25 mouse cellular contexts compared by ENCODE assay signal in genomic region chr9:103707000-103707790, GRCm38 (mm10). TPM values are rescaled to one million over a fixed set of nuclear protein-coding genes. Genes with fewer than 3 reads are reported as not detected.
DNase-seq lines count a peak whose midpoint lies in the region; ATAC-seq and TF ChIP-seq lines count a peak whose summit lies in the region.
"Had no signal": no experiment of that assay in that cellular context is flagged by ENCODE, and none has a peak within 500 bp of the region (broad histone marks: within the 10 kb centered on the region; RNA-seq: fewer than 3 reads in every experiment).

No protein-coding gene starts in this region.

- peaks cover 3% of the 10 kb centered on the region; the same call in 1 of the 2 replicates for H3K9me3 ChIP-seq in heart, embryonic 13.5 days
- H3K9me3 ChIP-seq in lung, embryonic 16.5 days (ENCODE audit: control insufficient read depth, low read length): no peaks in the 10 kb centered on the region
- H3K9me3 ChIP-seq: embryonic facial prominence, embryonic 10.5 days; embryonic facial prominence, embryonic 15.5 days; forebrain, embryonic 13.5 days; hindbrain, embryonic 13.5 days; limb, embryonic 13.5 days; midbrain, embryonic 12.5 days; neural tube, embryonic 13.5 days had no signal

- ATAC-seq in heart, embryonic 13.5 days (ENCODE audit: extremely low read depth, insufficient number of reproducible peaks, low FRiP score, low TSS enrichment): no peak
- peak; percentile 60 for ATAC-seq in lung, embryonic 16.5 days (ENCODE audit: low read depth)
- ATAC-seq: forebrain, embryonic 13.5 days; intestine, embryonic 16.5 days had no signal

- peak overlapping the region; percentile 61 for H3K27ac ChIP-seq in heart, embryonic 13.5 days (replicated peaks)
- peak overlapping the region; percentile 79 for H3K27ac ChIP-seq in lung, embryonic 16.5 days (ENCODE audit: low read length)
- no peak overlapping the region for H3K27ac ChIP-seq in gastrocnemius, adult 2 months
- H3K27ac ChIP-seq: embryonic facial prominence, embryonic 10.5 days; embryonic facial prominence, embryonic 15.5 days; forebrain, embryonic 13.5 days; hindbrain, embryonic 13.5 days; kidney, postnatal 0 days; limb, embryonic 13.5 days; midbrain, embryonic 12.5 days; neural tube, embryonic 13.5 days had no signal

- 48% methylated on average over 8 of the region's 8 CpGs for WGBS in heart, embryonic 13.5 days
- 33% methylated on average over 8 of the region's 8 CpGs for whole genome bisulfite sequencing in lung, embryonic 16.5 days

- no peaks in the 10 kb centered on the region for H3K27me3 ChIP-seq in heart, embryonic 13.5 days (replicated peaks)
- H3K27me3 ChIP-seq in lung, embryonic 16.5 days (ENCODE audit: control insufficient read depth, insufficient read depth, low read depth, low read length): no peaks in the 10 kb centered on the region
- H3K27me3 ChIP-seq: embryonic facial prominence, embryonic 15.5 days; forebrain, embryonic 13.5 days; hindbrain, embryonic 13.5 days; limb, embryonic 13.5 days; midbrain, embryonic 12.5 days; neural tube, embryonic 13.5 days had no signal

- DNase-seq in heart, postnatal 25 days (ENCODE audit: low spot score): no peak
- DNase-seq in lung, adult 18-20 months: peak; percentile 15 to 19
- DNase-seq in lung, postnatal 10 days: no peak
- DNase-seq in lung, postnatal 25 days (ENCODE audit: low spot score): peak; percentile 14
- no peak for DNase-seq in gastrocnemius, adult 2 months
- DNase-seq: adrenal gland, postnatal 25 days; B cell, adult 2 months; cerebellum, adult 11-12 months; cerebellum, postnatal 10 days; gastrocnemius, postnatal 14 days; kidney, adult 8-10 months; kidney, postnatal 4 days; thymus, postnatal 4 days had no signal

- no peak overlapping the region for H3K9ac ChIP-seq in heart, embryonic 13.5 days
- no peak overlapping the region for H3K9ac ChIP-seq in lung, embryonic 16.5 days (ENCODE audit: low read length)
- H3K9ac ChIP-seq: embryonic facial prominence, embryonic 15.5 days; forebrain, embryonic 13.5 days; hindbrain, embryonic 13.5 days; limb, embryonic 13.5 days; midbrain, embryonic 12.5 days; neural tube, embryonic 13.5 days had no signal

- H3K4me3 ChIP-seq in heart, embryonic 13.5 days: no peak overlapping the region
- no peak overlapping the region for H3K4me3 ChIP-seq in lung, embryonic 16.5 days (ENCODE audit: low read length)
- H3K4me3 ChIP-seq in gastrocnemius, adult 2 months: no peak overlapping the region
- H3K4me3 ChIP-seq: embryonic facial prominence, embryonic 10.5 days; embryonic facial prominence, embryonic 15.5 days; forebrain, embryonic 13.5 days; hindbrain, embryonic 13.5 days; limb, embryonic 13.5 days; midbrain, embryonic 12.5 days; neural tube, embryonic 13.5 days had no signal

- peaks cover 52% of the 10 kb centered on the region for H3K4me1 ChIP-seq in heart, embryonic 13.5 days
- H3K4me1 ChIP-seq in lung, embryonic 16.5 days (replicated peaks; ENCODE audit: control insufficient read depth, insufficient read depth, low read length): peaks cover 11% of the 10 kb centered on the region
- H3K4me1 ChIP-seq: embryonic facial prominence, embryonic 15.5 days had no signal

- H3K4me2 ChIP-seq in heart, embryonic 13.5 days: no peak overlapping the region
- H3K4me2 ChIP-seq in lung, embryonic 16.5 days (ENCODE audit: low read depth, low read length): no peak overlapping the region
- H3K4me2 ChIP-seq: embryonic facial prominence, embryonic 15.5 days; forebrain, embryonic 13.5 days; hindbrain, embryonic 13.5 days; limb, embryonic 13.5 days; liver, embryonic 11.5 days; midbrain, embryonic 12.5 days; neural tube, embryonic 13.5 days had no signal

- intact Hi-C loops in heart, postnatal 25 days (cut with DNase I): no loop called here
- intact Hi-C loops in gastrocnemius, adult 2 months (cut with DNase I): no loop called here

- peaks cover 16% of the 10 kb centered on the region for H3K36me3 ChIP-seq in heart, embryonic 13.5 days
- H3K36me3 ChIP-seq in lung, embryonic 16.5 days (ENCODE audit: control insufficient read depth, insufficient read depth, low read length): no peaks in the 10 kb centered on the region
- H3K36me3 ChIP-seq: embryonic facial prominence, embryonic 15.5 days; hindbrain, embryonic 13.5 days; limb, embryonic 13.5 days; midbrain, embryonic 12.5 days had no signal

- no peak for TF ChIP-seq CTCF in gastrocnemius, adult 2 months (IDR thresholded peaks at IDR 0.05)

RNA-seq across cellular contexts. Expression of gene Tmem108, which starts 54.4 kb away (rescaled TPM):
- 66.1 and 69.8 TPM in 2 replicates for polyA plus RNA-seq in heart, embryonic 13.5 days (2015; fragmentation: Nextera tagmentation; extraction: Ambion mirVana)
- total RNA-seq in heart, postnatal 25 days (2021): 1 to 10 TPM; 3.8 to 6.1 TPM
- polyA plus RNA-seq in lung, embryonic 16.5 days (2015; fragmentation: Nextera tagmentation; extraction: Ambion mirVana): 13.0 and 14.4 TPM in 2 replicates
- not detected for total RNA-seq in gastrocnemius, adult 2 months (2021)

Comparison
In these comparisons a context has a peak if more than half of its experiments do, and no peak if none do; other contexts are left out.
1. DNase-seq: peak in lung, adult 18-20 months (2 of 2) and lung, postnatal 25 days (single experiment); none in heart, postnatal 25 days (single experiment), lung, postnatal 10 days (single experiment) and gastrocnemius, adult 2 months (single experiment).
2. RNA of gene Tmem108, which starts 54.4 kb away (total RNA-seq): 3.8 to 6.1 TPM in heart, postnatal 25 days; not detected in gastrocnemius, adult 2 months; every median in the first group is over 4 times any median in the second.